Mouse (Mus musculus) T-helper 1 cell (primary cell): ENCODE results near the gene Ice1.

ENCODE experiments used
- in situ Hi-C: fragments of 300-600 bp; cut with MboI, MseI; formaldehyde crosslinking; loops from one replicate; pipeline ENCODE4 v1.15.1; 2025; ENCODE audit warnings: high pct_unique_total_duplicates

Ice1 gene

DNA sequence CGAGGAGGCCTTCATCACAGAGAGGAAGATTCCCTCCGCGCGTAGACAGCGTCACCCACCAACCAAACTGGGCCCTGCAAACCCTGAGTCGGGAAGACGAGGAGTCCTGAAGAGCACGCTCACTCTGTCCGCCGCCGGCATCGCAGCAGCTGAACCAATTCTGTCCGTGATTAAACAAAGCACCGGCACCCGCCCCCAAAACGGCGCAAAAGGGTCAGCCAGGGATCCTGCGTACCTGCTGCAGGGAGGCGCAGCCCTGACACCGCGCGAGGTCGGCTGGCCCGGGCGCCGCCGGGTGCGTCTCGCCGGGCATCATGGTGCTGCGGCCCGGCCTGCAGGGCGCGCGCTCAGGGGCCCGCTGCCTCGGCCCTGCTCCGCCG lies at the start of gene Ice1:
TSS of gene Ice1 (minus strand) at position 353 of the 380 bp plus-strand sequence.
- in situ Hi-C loops, result no loop called here

GRCm38 (mm10) chr13:70685825-70686224 lies 48.4 kb upstream of the Ice1 start:
- in situ Hi-C loops, result no loop called here

- in situ Hi-C loops, result no loop called here
Measured at GRCm38 (mm10) chr13:70684976-70685609, 47.7 kb upstream of the Ice1 start.

DNA sequence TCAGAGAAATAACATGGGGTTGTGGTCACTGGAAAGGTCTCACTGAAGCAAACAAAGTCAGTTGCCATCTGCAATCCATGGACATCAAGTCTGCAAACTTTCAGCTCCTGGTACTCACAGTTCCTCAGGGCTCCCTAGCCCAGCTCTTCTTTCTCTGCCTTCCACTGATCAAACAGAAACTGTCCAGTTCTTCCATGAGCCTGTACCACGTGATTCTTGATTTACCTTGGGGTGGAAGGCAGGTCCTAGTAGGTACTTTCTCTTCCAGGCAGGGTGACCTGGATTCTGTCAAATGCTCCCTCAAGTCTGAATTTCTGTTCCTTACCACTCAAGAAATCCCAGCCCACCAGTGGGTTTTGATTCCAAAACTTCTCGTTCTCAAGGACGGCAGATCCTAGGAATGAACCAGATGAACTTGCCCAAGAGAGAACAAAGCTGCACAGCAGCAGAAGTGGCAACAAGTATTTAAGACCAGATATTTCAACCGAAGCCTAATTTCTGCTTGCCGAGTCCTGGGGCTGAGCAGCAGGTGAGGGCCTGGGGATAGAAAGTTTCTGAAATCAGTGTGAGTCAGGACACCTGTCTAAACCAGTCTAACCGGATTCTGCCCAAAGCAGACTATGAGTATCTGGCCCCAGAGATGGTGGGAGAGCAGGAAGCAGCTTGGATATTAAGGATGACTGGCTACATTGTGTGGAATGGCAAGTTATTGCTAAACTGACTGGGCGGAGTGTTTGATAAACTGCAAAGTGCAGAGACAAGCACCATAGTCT lies 44.2 kb upstream of the Ice1 start:
- in situ Hi-C loops, result no loop called here

- in situ Hi-C loops, result no loop called here
Measured at GRCm38 (mm10) chr13:70680316-70680715, 42.9 kb upstream of the Ice1 start.

DNA sequence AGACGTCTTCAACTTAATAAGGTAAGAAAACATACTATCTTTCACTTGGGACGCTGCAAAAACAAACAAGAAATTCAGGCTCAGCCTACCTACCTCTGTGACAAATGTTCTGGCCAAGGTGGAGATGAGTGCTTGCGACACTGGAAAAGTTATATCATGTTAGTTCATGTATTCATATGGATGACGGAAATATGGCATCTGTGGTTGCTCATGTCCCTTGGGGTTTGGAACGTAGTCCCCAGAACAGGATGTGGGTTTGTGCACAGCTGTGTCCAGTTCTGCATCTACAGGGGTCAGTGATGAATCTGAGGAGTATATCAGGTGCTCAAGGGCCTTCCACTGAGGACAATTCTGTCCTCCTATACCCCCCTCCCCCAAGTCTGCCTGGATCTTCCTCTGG lies 40.3 kb upstream of the Ice1 start:
- in situ Hi-C loops, result no loop called here

DNA sequence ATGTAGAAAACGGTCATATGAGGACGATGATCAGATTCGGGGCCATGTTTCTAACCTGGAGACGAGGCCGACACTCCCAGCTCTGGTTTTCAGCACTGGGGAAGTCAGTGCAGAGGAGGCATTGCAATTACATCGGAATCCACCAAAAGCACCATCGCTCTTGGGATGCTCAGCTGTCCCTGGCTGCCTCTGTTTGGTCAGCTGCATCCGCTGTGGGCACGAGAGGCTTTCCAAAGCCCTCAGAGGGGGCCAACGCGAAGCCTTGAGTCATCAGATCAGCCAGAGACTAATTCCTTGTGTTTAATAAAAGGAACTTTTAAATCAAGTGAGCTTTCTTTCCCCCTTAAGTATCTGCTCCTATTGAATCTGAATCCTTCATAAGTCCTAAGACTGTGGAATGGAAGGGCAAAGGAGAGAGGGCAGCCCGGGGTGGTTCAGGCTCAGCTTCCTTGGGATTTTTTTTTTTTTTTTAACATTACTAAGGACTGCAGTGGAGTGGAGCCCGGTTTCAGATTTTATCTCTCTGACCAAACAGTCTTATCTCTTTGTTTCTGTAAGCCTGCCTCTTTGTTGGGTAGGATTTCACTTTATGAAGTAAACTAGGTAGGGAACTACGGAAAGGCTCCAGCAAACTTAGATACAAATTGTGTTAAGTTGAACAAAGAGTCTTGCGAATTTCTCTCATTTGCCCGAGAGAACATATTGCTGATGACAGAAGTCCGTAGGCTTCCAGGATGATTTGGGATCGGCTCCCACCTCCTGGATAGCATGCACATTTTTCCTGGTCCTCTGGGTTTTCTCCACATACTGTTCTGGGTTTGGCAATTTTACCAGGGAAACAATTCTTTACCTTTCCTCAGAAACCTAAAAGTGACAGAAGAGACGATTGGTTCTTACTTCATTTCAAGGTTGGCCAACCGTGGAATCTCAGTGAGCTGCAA lies 39.1 kb upstream of the Ice1 start:
- in situ Hi-C loops, result no loop called here

- in situ Hi-C loops, result no loop called here
Measured at GRCm38 (mm10) chr13:70674998-70675397, 37.6 kb upstream of the Ice1 start.

DNA sequence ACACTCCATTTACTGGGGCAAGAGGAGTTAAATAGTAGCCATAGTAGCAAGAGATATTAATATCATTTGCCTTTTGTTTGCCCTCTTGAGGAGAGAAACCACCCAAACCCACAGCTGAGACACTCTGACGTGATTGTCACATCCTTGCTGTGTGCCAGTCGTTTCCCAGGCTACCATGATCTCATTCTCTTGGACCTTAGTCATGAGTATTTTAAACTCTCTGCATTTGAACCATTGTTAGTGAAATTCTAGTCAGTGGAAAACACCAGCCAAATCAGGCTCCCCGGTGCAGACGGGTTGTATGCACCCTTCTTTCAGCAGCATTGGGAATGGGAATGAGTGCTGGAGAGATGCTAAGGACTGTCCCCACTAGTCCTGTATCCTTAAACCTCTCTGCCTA lies 32.6 kb upstream of the Ice1 start:
- in situ Hi-C loops, result no loop called here

GRCm38 (mm10) chr13:70659715-70660114 lies 22.3 kb upstream of the Ice1 start:
- in situ Hi-C loops, result no loop called here

GRCm38 (mm10) chr13:70656741-70657140 lies 19.3 kb upstream of the Ice1 start:
- in situ Hi-C loops, result no loop called here

DNA sequence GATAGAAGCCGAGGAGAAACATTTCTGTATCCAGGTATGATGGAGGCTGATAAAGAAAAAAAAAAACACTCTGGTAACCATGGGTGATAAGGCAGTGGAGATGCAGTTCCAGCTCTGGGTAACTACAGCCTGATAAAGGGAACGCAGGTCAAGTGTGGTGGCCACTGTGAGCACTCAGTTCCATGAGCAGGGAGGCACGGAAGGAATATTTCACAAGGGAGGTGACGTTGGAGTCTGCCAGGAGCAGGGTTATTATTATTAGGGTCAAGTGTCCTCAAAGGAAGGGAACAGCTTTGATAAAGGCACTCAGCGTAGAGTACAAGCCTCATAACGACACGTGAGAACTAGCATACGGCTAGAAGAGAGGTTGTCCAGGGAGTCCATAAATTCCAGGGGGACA lies 18.9 kb upstream of the Ice1 start:
- in situ Hi-C loops, result no loop called here

DNA sequence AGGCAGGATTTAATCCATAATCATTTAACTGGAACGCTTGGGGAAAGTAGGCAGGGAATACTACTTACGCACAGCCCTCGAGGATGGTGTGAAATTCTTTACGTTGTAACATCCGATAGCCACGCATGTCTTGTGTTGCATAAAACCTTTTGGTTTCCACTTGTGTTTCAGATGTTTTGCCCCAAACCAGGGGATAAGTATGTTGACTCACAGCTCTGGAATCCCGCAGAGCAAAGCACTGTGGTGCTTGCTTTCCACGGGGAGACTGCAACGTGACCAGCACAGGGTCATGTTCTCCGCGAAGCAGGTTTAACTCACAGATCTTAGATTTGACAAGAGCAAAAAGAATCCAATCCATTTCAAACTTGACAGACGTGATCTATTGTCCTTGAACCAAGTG lies 18.1 kb upstream of the Ice1 start:
- in situ Hi-C loops, result no loop called here

DNA sequence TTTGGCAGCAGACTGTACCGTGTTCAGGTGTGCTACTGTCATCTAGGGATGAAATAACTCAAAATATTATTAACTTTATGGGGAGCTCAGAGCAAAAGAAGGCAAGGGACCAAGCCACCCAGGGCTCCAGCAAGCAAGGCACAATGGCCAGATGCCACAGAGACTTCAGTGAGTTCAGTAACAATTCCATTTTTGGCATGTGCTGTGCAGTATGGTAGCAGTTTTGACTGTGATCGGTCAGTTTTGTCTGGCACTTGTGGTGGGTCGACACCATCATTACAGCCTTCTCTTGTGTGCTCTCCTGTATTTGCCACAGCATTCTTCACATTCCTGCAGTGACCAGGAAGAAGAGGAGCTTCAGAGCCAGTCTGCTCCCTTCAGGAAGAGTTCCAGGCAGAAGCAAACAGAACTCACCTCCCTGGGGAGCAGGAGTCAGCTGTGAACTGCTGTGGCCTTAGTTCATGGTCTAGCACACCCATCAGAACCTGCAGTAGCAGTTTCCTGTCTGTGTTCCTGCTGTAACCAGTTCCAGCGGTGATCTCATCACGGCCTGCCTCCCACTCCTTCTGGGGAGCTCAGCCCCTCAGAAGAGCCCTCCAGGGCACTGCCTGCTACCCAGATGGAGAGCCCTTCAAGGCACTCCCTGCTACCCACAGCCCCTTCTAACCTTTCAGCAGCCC lies 16.8 kb upstream of the Ice1 start:
- in situ Hi-C loops, result no loop called here

DNA sequence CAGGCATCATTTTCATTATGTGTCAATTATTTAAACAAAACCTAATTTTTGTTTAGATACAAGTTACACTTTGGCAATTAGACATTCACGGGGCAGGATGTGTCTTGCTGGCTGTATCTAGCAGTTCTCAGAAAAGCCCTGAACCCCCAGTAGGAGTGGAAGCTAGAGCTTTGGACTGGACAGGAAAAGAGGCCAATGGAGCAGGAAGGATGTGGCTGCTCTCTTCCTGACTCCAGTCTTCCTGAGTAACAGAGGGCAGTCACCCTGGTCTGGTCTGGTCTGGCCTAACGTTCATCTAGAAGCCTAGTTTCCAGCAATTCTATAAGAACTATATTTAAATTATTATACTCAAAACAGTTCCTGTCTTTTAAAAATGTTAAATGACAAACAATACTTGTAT lies 16.0 kb upstream of the Ice1 start:
- in situ Hi-C loops, result no loop called here

DNA sequence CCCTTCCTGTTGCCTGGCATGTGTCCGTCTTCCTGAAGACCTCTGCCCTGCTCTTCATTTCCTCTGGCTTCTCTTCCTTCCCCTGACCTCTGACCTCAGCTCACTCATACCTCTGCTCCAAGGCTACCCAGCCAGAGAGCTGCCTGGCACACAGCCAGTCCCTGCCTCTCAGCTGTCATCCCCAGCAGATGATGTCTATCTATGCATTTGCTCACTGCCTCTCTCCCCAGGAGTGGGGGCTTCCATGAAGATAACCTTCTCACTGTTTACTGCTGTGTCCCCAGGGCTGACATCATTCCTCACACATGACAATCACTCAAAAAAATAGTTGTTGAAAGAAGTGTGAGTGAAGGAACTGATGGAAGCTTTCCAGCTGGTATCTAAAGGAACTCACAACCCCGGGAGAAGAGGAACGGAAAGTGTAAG lies 12.6 kb upstream of the Ice1 start:
- in situ Hi-C loops, result no loop called here

DNA sequence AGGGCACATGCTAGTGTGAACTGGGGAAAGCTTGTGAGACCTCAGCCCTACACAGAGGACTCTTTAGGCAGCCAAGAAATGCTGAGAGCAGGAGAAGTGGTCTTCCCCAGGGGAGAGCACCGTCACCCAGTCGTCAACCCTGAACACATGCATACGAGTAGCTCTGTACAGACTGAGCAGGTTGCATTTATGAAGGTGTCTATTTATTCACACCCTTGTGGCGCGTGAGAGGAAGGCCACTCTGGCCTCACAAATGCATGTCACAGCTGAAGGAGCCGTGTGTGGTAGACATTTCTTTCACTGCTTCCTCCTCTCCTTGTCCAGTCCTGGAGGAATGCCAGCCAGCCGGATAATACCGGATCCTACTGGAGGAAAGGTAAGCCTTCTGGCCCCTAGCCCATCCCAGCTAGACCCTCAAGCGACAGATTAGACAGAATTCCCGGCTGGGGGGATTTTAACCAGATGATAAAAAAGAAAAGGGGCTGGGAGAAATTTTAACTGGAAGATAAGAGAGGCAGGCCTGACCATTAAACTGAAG lies 8.6 kb upstream of the Ice1 start:
- in situ Hi-C loops, result no loop called here

- in situ Hi-C loops, result loop anchor here (5.0 kb wide), 2 partner anchors 193 to 358 kb away; no protein-coding TSS in a partner anchor
Measured at GRCm38 (mm10) chr13:70644083-70644462, 6.6 kb upstream of the Ice1 start.

DNA sequence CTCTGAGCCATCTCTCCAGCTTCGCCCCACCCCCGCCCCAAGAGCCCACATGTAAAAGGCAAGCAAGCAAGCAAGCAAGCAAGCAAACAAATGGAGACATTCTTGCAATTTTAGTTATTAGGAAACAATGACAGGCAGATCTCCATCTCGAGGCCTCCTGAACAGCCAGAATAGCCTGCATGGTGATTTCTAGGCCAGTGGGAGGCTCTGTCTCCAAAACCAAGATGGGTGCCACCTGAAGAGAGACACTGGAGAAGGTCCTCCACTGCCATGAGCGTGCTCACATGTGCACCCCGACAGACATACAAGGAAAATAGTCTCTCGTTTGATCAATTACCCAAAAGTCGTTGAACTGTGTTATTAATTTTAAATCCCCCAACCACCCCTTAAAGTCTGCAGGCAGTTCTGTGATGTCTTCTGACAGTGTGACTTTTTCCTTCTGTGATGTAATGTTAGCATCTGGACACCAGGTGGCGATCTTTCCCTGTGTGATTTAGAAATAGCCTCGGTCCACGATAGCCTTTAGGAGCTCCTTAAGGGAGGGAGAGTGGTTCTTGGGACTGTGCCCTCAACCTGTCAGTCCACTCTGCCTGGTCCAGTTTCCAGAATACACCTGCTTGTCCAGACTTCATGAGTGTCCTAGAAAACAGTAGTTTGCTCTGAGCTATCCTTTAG lies 6.1 kb upstream of the Ice1 start:
- in situ Hi-C loops, result loop anchor here (5.0 kb wide), 2 partner anchors 194 to 359 kb away; no protein-coding TSS in a partner anchor

GRCm38 (mm10) chr13:70641941-70642340 lies 4.5 kb upstream of the Ice1 start:
- in situ Hi-C loops, result loop anchor here (5.0 kb wide), 2 partner anchors 195 to 360 kb away; no protein-coding TSS in a partner anchor

DNA sequence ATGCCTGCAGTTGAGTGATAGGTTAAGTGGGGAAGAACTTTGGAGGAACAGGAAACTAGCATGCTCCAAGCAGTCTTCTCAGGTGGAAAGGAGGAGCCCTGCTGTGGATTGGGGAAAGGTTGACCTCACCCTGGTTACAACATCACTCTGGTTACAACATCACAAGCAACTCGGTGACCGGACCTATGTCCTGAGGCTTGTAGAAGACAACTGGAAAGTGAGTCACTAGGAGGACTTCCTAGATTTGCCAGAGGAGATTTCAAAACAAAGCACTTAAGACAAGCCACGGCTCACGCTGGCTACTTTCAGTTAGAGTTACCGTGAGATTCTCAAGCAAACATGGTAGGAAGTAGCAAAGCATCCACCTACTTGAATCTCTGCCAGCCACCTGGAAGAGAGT lies 3.9 kb upstream of the Ice1 start:
- in situ Hi-C loops, result loop anchor here (5.0 kb wide), 2 partner anchors 196 to 361 kb away; no protein-coding TSS in a partner anchor
